Mouse (Mus musculus): ENCODE data around the gene Rpia.

Gene Rpia

DNA sequence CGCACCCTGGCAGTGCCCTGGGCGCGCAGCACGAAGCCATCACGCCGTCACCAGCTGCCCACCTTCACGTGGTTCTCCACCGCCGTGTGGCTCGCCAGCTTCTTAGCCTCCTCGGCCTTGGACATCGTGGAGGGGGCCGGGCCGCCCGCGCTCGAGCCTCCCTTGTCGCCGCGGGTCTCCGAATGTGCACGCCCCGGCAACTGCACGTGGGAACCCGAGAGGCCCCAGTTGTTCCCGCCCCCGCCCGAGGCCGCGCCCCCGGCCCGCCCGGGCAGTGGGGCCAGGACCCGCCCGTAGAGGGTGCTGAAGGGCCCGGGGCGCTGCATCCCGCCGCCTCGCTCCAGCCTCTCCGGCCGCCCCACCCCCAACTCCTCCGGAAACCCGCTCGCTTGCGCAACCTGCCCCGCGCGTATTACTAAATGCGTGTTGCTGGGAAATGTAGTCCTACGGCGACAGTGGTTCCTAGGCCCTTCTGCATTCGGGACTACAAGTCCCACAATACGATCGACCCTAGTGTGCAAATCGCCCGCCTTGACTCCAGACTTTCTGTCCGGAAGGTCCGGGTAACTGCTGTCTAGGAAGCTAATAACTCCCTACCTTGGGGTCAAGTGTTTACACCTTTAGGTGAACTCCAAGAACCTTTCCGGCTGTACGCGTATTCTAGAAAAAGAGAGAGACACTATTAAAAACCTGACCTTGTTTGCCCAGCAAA is at the start of gene Rpia:
Rpia (minus strand) TSS at position 409 of the 712 bp plus-strand sequence.
- WGBS, result under 1% methylated on average over 62 of the region's 62 CpGs

- 56% methylated on average over 5 of the region's 5 CpGs for WGBS
Observed at GRCm38 (mm10) chr6:70840281-70840680, 48.2 kb upstream of the Rpia start.

- WGBS, result 46% methylated on average over 3 of the region's 3 CpGs
Observed at GRCm38 (mm10) chr6:70838532-70838931, 46.5 kb upstream of the Rpia start.

GRCm38 (mm10) chr6:70837297-70837696 is 45.3 kb upstream of the Rpia start:
- WGBS, result 94% methylated on average over 2 of the region's 2 CpGs

- 87% methylated on average over 10 of the region's 10 CpGs for WGBS
Observed at GRCm38 (mm10) chr6:70831179-70831839, 39.3 kb upstream of the Rpia start.

DNA sequence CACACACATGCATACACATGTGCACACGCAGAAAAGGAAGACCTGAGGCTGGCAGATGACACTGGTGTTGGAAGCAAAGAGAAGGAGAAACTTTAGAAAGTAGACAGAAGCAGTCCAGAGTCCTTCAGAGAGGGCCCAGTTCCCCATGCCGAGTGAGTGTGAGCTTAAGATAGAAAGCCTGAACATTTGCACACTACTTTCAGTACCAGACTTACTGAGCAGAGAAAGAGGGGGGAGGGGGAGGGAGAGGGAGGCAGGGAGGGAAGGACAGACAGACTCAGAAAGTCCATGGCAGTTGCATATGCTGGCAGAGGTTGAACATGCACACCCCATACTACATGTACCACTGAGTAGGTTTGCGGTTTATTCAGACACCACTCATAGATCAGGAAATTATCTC is 38.5 kb upstream of the Rpia start:
- WGBS, result 84% methylated on average over 3 of the region's 3 CpGs

DNA sequence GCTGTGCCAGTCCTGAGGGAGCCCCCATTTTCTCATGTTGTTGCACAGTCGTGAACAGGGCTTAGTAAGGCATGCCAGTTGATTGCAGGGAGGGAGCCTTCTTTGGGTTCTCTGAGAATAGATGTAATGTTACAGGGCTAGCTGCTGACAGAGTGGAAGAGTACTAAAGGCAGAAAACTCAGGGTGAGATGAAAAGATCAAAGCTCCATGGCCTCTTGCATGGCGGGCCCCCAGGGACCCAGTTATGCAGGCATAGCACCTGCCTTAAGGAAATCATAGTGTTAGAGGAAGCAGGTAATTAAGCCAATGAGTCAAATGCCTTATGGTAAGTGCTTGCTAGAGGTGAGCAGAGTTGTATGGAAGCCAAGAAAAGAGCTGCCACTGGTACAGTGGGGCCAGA is 37.4 kb upstream of the Rpia start:
- WGBS, result 75% methylated on average over 2 of the region's 2 CpGs

- 47% methylated on average over 4 of the region's 4 CpGs for WGBS
Observed at GRCm38 (mm10) chr6:70824987-70825337, 32.9 kb upstream of the Rpia start.

- 7% methylated on average over 23 of the region's 23 CpGs for WGBS
Observed at GRCm38 (mm10) chr6:70824085-70824986, 32.3 kb upstream of the Rpia start.

- 89% methylated on average over 4 of the region's 4 CpGs for WGBS
Observed at GRCm38 (mm10) chr6:70823277-70823676, 31.2 kb upstream of the Rpia start.

GRCm38 (mm10) chr6:70822386-70822910 is 30.4 kb upstream of the Rpia start:
- WGBS, result 49% methylated on average over 5 of the region's 5 CpGs

- WGBS, result 88% methylated on average over 2 of the region's 2 CpGs
Observed at GRCm38 (mm10) chr6:70821566-70821965, 29.5 kb upstream of the Rpia start.

GRCm38 (mm10) chr6:70815471-70815870 is 23.4 kb upstream of the Rpia start:
- 91% methylated on average over 8 of the region's 8 CpGs for WGBS

- 87% methylated on average over 4 of the region's 4 CpGs for WGBS
Observed at GRCm38 (mm10) chr6:70814629-70814950, 22.6 kb upstream of the Rpia start.

DNA sequence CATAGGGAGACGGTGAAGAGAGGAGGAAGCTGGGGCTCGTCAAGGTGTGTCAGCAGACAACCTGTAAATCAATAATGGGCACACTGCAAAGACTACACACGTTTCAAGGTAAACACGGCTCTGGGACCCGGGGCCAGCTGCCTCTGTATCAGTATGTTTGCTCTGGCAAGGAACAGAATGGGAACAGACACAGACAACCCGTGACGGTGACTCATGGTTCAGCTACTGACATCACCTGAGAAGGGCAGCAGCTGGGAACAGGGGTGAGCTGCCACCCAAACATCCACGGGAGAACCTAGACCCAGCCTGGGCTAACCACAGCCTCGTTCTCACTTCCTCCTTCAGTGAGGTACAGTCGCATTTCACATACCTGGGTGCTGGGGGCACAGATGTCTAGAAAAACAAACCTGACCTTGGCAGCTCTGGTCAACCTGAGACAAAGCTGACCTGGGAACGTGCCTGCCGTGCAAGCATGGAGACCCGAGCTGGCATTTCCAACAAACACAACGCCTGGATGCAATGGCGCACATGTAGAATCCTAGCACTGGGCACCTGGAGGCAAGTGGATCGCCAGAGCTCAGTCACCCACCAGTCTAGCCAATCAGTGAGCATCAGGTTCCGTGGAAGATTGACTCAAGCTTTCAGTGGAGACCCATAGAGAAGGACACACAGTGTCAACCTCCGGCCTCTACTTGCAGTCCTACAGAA is 22.0 kb upstream of the Rpia start:
- 90% methylated on average over 18 of the region's 18 CpGs for WGBS

DNA sequence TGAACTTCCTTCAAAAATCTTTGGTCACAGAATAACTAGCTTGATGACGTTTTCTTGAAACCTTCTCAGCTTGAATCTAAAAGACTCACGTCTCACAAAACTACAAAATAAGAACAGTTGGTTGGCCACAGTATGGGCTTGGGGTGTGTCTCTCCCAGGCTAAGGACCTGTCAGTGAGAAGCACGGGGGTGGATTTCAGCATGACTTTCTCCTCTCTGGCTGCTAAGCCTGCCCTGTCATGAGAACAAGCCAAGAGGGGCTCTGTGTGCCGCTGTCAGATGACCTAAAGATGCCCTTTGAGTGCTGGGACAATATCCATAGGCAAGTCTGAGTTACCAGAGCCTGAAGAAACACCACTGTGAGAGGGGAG is 20.5 kb upstream of the Rpia start:
- WGBS, result 37% methylated on average over 4 of the region's 4 CpGs

- WGBS, result 11% methylated on average over 6 of the region's 6 CpGs
Observed at GRCm38 (mm10) chr6:70811557-70812525, 19.8 kb upstream of the Rpia start.

GRCm38 (mm10) chr6:70810524-70810923 is 18.5 kb upstream of the Rpia start:
- 86% methylated on average over 1 of the region's 1 CpGs for WGBS

GRCm38 (mm10) chr6:70806514-70806912 is 14.5 kb upstream of the Rpia start:
- WGBS, result 52% methylated on average over 1 of the region's 1 CpGs

DNA sequence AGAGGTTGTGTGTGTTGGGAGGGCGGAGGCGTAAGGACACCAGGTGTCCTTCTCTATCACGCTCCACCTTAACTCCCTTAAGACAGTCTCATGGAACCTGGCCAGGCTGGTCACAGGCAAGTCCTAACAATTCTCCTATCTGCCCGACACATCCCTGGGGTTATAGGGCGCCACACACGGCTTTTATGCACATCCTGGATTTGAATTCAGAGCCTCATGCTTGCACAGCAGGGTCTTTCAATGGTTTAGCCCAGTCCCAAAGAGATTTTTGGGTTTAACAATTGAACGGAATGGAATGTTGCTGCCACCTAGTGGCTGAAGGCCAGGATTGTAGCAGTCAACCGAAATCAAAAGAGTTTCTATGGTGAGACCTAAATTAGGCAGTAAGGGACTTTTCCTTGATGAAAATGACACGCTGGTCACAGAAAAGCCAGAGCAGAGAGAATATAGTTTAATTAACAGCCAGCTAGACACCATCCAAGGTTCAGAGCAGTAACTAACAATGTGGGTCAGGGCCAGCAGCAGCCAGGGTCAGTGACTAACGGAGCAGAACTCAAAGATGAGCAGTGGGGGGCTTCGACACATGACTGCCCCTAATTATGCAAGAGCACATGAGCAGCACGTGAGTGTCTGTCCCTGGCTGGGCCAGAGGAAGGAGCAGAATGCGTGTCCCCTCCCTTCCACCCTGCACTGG is 13.9 kb upstream of the Rpia start:
- WGBS, result 15% methylated on average over 13 of the region's 13 CpGs
